Mouse (Mus musculus): ENCODE data around the gene Npm1.

DNA sequence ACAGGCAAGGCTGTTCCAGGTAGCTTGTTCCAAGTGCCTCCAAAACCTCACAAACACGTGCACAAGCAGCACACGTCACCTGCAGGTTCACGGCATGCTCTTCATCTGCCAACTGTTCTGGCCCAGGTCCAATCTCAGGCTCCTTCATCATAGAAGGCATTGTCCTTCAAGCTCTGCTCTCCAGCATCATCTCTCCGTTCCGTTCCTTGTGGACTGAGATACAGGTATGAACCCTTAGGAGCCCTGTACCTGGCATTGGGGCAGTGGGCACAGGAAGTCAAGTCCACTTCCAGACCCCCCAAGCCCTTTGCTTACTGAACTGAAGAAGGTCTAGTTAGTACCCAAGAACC is 22.9 kb downstream of the Npm1 start:
- TF ChIP-seq CTCF (IDR thresholded peaks at IDR 0.05; ENCODE audit: low read depth) (no peak), EP300 (IDR thresholded peaks at IDR 0.05; ENCODE audit: low read depth) (no peak)

Data from heart, postnatal 0 days (tissue).